Mouse (Mus musculus) stomach, embryonic 14.5 days (tissue): ENCODE data around the gene Stox2. TPM values are rescaled to one million over a fixed set of nuclear protein-coding genes. Genes with fewer than 3 reads are reported as not detected.

Source experiments
- ATAC-seq: fragments of 200-750 bp; cut with Nextera tagmentation; 2 replicates; pipeline ENCODE4 v1.8.0; 2017; ENCODE audit warnings: low read depth, moderate TSS enrichment; ENCODE audit not compliant: insufficient number of reproducible peaks, insufficient read depth, low FRiP score
- H3K27ac ChIP-seq: fragments of 300-500 bp; sonication (generic); 2 replicates; pipeline ENCODE4 v1.5.1; 2014; ENCODE audit warnings: mild to moderate bottlenecking, low read length, moderate library complexity, mixed read lengths
- H3K27me3 ChIP-seq: fragments of 300-500 bp; sonication (generic); 2 replicates; pipeline ENCODE4 v1.6.1; 2014; ENCODE audit warnings: low read length, control low read depth, mixed read lengths; ENCODE audit not compliant: control insufficient read depth, insufficient read depth
- H3K36me3 ChIP-seq: fragments of 300-500 bp; sonication (generic); 2 replicates; pipeline ENCODE4 v1.6.1; 2014; ENCODE audit warnings: mild to moderate bottlenecking, control low read depth, low read length, moderate library complexity, mixed read lengths; ENCODE audit not compliant: control insufficient read depth, insufficient read depth
- H3K4me1 ChIP-seq: fragments of 300-500 bp; sonication (generic); 2 replicates; pipeline ENCODE4 v1.6.1; 2014; ENCODE audit warnings: low read length, control low read depth, mixed read lengths; ENCODE audit not compliant: control insufficient read depth, insufficient read depth
- H3K4me2 ChIP-seq: fragments of 300-500 bp; sonication (generic); replicated peaks from 2 replicates; pipeline ENCODE4 v1.6.1; 2014; ENCODE audit warnings: low read depth, low read length, control low read depth
- H3K4me3 ChIP-seq: fragments of 300-500 bp; sonication (generic); 2 replicates; pipeline ENCODE4 v1.5.1; 2014; ENCODE audit warnings: low read depth, low read length, control low read depth
- H3K9ac ChIP-seq: fragments of 300-500 bp; sonication (generic); replicated peaks from 2 replicates; pipeline ENCODE4 v1.6.1; 2014; ENCODE audit warnings: low read depth, mild to moderate bottlenecking, control low read depth, low read length, moderate library complexity, mixed read lengths
- H3K9me3 ChIP-seq: fragments of 300-500 bp; sonication (generic); 2 replicates; pipeline ENCODE4 v1.6.1; 2016; ENCODE audit warnings: low read depth, low read length, control low read depth; ENCODE audit not compliant: control insufficient read depth
- WGBS: fragments of 180-500 bp; shearing (Covaris S2); extraction: QIAGEN DNeasy Blood & Tissue Kit; methylation state at CpG from one replicate; pipeline ENCODE4 v1.1.7; 2014; 5-methylcytosine and 5-hydroxymethylcytosine counted together
- polyA plus RNA-seq: library from polyadenylated mRNA; unstranded; fragments of >200 nt; fragmentation: Nextera tagmentation; extraction: Ambion mirVana; gene quantifications from 2 replicates; pipeline ENCODE4 v1.2.1, GENCODE M21; 2014

Stox2 gene
- polyA plus RNA-seq, 1 experiment from 2014 or later, result 20.5 TPM

DNA sequence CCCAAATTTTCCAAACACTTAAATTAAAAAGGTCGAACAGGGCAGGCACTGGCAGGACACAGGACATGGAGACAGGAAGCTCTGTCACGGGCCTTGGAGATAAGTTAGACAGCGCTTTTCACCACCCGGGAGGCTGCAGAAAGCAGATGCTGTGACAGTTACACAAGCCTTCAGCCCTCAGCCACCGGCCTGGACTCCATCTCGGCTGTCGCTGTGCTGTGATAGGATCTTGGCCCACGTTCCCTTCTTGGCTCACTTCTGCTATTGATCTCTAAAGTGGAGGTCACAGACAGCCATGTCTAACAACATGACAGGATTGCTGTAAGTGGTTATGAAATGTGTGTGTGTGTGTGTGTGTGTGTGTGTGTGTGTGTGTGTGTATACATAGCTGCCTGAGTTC lies 82.9 kb downstream of the Stox2 start:
- Histone ChIP-seq H3K27ac (no peak overlapping the region), H3K36me3 (no peaks in the 10 kb centered on the region), H3K27me3 (no peaks in the 10 kb centered on the region), H3K4me2 (no peak overlapping the region), H3K4me3 (no peak overlapping the region), H3K4me1 (peaks cover 9% of the 10 kb centered on the region; the same call in 1 of the 2 replicates), H3K9me3 (no peaks in the 10 kb centered on the region; the same call in 1 of the 2 replicates), H3K9ac (no peak overlapping the region)
- peak; percentile 58; the same call in 1 of the 2 replicates for ATAC-seq
- 27% methylated on average over 8 of the region's 8 CpGs for WGBS

- 90% methylated on average over 8 of the region's 8 CpGs for WGBS
- Histone ChIP-seq H3K27ac (no peak overlapping the region), H3K4me2 (no peak overlapping the region), H3K36me3 (no peaks in the 10 kb centered on the region), H3K9ac (no peak overlapping the region), H3K4me3 (no peak overlapping the region), H3K27me3 (0 out of 2 replicates have a peak, but pooled peaks cover 2% of the 10 kb centered on the region), H3K9me3 (no peaks in the 10 kb centered on the region), H3K4me1 (peaks cover 12% of the 10 kb centered on the region; the same call in 1 of the 2 replicates)
- no peak for ATAC-seq
These were observed 90.7 kb downstream of the Stox2 start for GRCm38 (mm10) chr8:47355340-47355906.

- 63% methylated on average over 12 of the region's 12 CpGs for WGBS
- Histone ChIP-seq H3K4me3 (no peak overlapping the region), H3K36me3 (no peaks in the 10 kb centered on the region), H3K9ac (no peak overlapping the region), H3K4me2 (no peak overlapping the region), H3K4me1 (peaks cover 12% of the 10 kb centered on the region; the same call in 1 of the 2 replicates), H3K27me3 (0 out of 2 replicates have a peak, but pooled peaks cover 2% of the 10 kb centered on the region), H3K9me3 (no peaks in the 10 kb centered on the region), H3K27ac (no peak overlapping the region)
- ATAC-seq, result no peak; the same call in 1 of the 2 replicates
These were observed 91.5 kb downstream of the Stox2 start for GRCm38 (mm10) chr8:47354523-47355168.

DNA sequence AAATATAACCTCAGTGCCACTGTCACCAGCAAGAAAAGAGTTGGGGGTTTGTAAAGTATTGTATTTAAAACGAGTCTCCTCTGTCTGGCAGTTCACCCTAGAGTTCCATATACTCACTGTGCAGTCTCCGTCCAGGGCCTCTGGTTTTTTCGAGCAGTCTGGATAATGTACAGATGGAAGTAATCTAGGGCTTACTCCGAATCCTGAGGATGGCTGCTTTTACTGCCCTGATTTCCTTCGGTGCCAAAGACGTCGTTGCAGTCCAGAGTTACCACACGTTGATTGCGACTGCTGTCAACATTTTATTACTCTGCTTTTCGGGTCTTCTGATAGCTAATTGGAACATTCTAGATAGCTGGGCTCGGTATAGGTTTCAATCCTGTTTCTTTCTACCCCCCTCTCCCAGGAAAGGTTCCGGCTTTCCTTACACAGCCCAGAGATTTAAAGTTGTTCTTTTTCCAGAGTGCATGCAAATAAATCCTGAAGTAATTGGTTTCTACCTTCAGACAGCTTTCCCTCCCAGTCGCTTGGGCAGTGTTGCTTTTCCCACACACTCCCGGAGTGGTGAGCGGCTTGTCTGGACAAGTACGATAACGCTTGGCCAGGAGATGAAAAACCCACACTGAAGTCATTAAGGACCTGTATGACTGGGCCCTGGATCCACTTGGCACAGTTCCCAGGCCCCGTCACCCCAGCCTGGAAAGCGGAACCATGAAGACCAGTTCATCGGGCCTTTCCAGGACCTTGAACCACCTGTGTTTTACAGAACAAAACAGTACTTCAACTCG lies 94.1 kb downstream of the Stox2 start:
- ATAC-seq, result peak; percentile 75; the same call in 1 of the 2 replicates
- no peaks in the 10 kb centered on the region for H3K36me3 ChIP-seq
- H3K9ac ChIP-seq, result no peak overlapping the region
- H3K27ac ChIP-seq, result peak overlapping the region; percentile 73
- H3K4me3 ChIP-seq, result no peak overlapping the region
- no peaks in the 10 kb centered on the region for H3K9me3 ChIP-seq
- peaks cover 15% of the 10 kb centered on the region; the same call in 1 of the 2 replicates for H3K4me1 ChIP-seq
- H3K4me2 ChIP-seq, result peak overlapping the region; percentile 20; the same call in 1 of the 2 replicates
- 27% methylated on average over 21 of the region's 21 CpGs for WGBS
- H3K27me3 ChIP-seq, result 0 out of 2 replicates have a peak, but pooled peaks cover 2% of the 10 kb centered on the region

GRCm38 (mm10) chr8:47349082-47349481 lies 97.1 kb downstream of the Stox2 start:
- H3K36me3 ChIP-seq, result no peaks in the 10 kb centered on the region
- H3K9me3 ChIP-seq, result no peaks in the 10 kb centered on the region
- no peak overlapping the region for H3K27ac ChIP-seq
- ATAC-seq, result no peak
- no peak overlapping the region for H3K4me2 ChIP-seq
- peaks cover 13% of the 10 kb centered on the region; the same call in 1 of the 2 replicates for H3K4me1 ChIP-seq
- H3K27me3 ChIP-seq, result 0 out of 2 replicates have a peak, but pooled peaks cover 2% of the 10 kb centered on the region
- no peak overlapping the region for H3K4me3 ChIP-seq
- WGBS, result 50% methylated on average over 8 of the region's 8 CpGs
- no peak overlapping the region for H3K9ac ChIP-seq

GRCm38 (mm10) chr8:47347809-47348208 lies 98.4 kb downstream of the Stox2 start:
- no peaks in the 10 kb centered on the region for H3K9me3 ChIP-seq
- H3K4me1 ChIP-seq, result peaks cover 12% of the 10 kb centered on the region; the same call in 1 of the 2 replicates
- no peak overlapping the region for H3K4me2 ChIP-seq
- H3K4me3 ChIP-seq, result no peak overlapping the region
- no peaks in the 10 kb centered on the region for H3K27me3 ChIP-seq
- 52% methylated on average over 6 of the region's 6 CpGs for WGBS
- no peak overlapping the region for H3K27ac ChIP-seq
- no peak for ATAC-seq
- H3K9ac ChIP-seq, result no peak overlapping the region
- no peaks in the 10 kb centered on the region for H3K36me3 ChIP-seq

- H3K4me2 ChIP-seq, result no peak overlapping the region
These were observed 100.4 kb downstream of the Stox2 start for GRCm38 (mm10) chr8:47345772-47346103.

DNA sequence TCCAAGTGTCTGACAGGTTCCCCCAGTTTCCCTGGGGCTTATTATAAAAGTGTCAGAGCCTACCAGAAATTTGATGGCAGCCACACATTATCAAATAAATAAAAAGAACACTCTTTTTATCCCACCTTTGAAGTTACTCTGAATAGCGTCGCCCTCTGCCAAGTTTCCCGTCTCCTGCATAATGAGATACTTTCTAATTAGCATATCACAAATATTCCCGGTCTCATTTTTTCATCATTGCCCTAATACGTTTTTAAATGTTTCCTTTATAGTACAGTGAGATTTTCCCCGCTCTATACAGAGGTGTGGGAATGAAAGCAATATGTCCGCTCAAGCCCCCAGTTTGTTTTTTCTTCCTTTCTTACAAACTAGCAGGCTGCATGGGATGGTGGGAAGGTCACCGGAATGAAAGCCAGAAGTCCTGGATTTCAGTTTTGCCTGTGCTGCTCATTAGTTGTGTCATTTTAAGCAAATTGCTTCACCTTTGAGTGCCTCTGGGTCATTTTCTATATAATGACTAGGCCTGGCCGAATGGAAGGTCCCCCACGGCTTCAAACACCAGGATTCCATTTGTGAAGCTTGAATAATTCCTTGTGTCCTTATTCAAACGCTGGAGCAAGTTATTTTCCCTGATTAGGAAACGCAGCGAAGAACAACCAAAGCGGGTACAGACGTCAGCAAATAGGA lies 100.9 kb downstream of the Stox2 start:
- no peak overlapping the region for H3K27ac ChIP-seq
- peaks cover 3% of the 10 kb centered on the region for H3K4me1 ChIP-seq
- no peak overlapping the region for H3K4me2 ChIP-seq
- H3K9me3 ChIP-seq, result no peaks in the 10 kb centered on the region
- H3K27me3 ChIP-seq, result no peaks in the 10 kb centered on the region
- 65% methylated on average over 15 of the region's 15 CpGs for WGBS
- H3K36me3 ChIP-seq, result no peaks in the 10 kb centered on the region
- no peak overlapping the region for H3K9ac ChIP-seq
- no peak overlapping the region for H3K4me3 ChIP-seq
- ATAC-seq, result no peak

More at GRCm38 (mm10) chr8:47345772-47346103, 100.4 kb downstream of the Stox2 start:
- H3K27ac ChIP-seq, result no peak overlapping the region
- H3K36me3 ChIP-seq, result no peaks in the 10 kb centered on the region
- H3K9ac ChIP-seq, result no peak overlapping the region
- no peaks in the 10 kb centered on the region for H3K27me3 ChIP-seq
- H3K4me1 ChIP-seq, result peaks cover 3% of the 10 kb centered on the region
- WGBS, result 94% methylated on average over 9 of the region's 9 CpGs
- no peak overlapping the region for H3K4me3 ChIP-seq
- ATAC-seq, result no peak
- H3K9me3 ChIP-seq, result no peaks in the 10 kb centered on the region
